Mouse (Mus musculus) intestine, embryonic 14.5 days (tissue): ENCODE data around the gene Mcm9. TPM values are rescaled to one million over a fixed set of nuclear protein-coding genes. Genes with fewer than 3 reads are reported as not detected.
"Not testable (repeated sequence)": the region's sequence is repeated elsewhere in the genome, so short reads cannot be mapped to it uniquely, and the experiment has no call there.

Source experiments
- ATAC-seq: fragments of 200-750 bp; cut with Nextera tagmentation; replicated peaks from 2 replicates; pipeline ENCODE4 v1.8.0; 2017; ENCODE audit warnings: low read depth, moderate number of reproducible peaks, moderate TSS enrichment, moderate library complexity; ENCODE audit not compliant: low FRiP score, low TSS enrichment
- DNase-seq: peaks from one replicate; pipeline ENCODE4 v3.0.0-alpha.2; 2018; ENCODE audit warnings: low spot score
- H3K27ac ChIP-seq: fragments of 300-500 bp; sonication (generic); 2 replicates; pipeline ENCODE4 v1.5.1; 2014; ENCODE audit warnings: low read depth, mild to moderate bottlenecking, control low read depth
- H3K27me3 ChIP-seq: fragments of 300-500 bp; sonication (generic); replicated peaks from 2 replicates; pipeline ENCODE4 v1.6.1; 2014; ENCODE audit warnings: low read length, control low read depth; ENCODE audit not compliant: control insufficient read depth, insufficient read depth
- H3K36me3 ChIP-seq: fragments of 300-500 bp; sonication (generic); 2 replicates; pipeline ENCODE4 v1.6.1; 2014; ENCODE audit warnings: low read length, control low read depth; ENCODE audit not compliant: control insufficient read depth, insufficient read depth
- H3K4me1 ChIP-seq: fragments of 300-500 bp; sonication (generic); replicated peaks from 2 replicates; pipeline ENCODE4 v1.6.1; 2014; ENCODE audit warnings: low read length, control low read depth, mixed read lengths; ENCODE audit not compliant: control insufficient read depth, insufficient read depth
- H3K4me2 ChIP-seq: fragments of 300-500 bp; sonication (generic); 2 replicates; pipeline ENCODE4 v1.6.1; 2014; ENCODE audit warnings: low read length
- H3K4me3 ChIP-seq: fragments of 300-500 bp; sonication (generic); 2 replicates; pipeline ENCODE4 v1.5.1; 2014; ENCODE audit warnings: low read depth, low read length, control low read depth, mixed read lengths
- H3K9ac ChIP-seq: fragments of 300-500 bp; sonication (generic); 2 replicates; pipeline ENCODE4 v1.6.1; 2014; ENCODE audit warnings: mild to moderate bottlenecking, low read length
- H3K9me3 ChIP-seq: fragments of 300-500 bp; sonication (generic); 2 replicates; pipeline ENCODE4 v1.6.1; 2016; ENCODE audit warnings: low read length, control low read depth; ENCODE audit not compliant: control insufficient read depth
- WGBS: fragments of 180-500 bp; shearing (Covaris S2); extraction: QIAGEN DNeasy Blood & Tissue Kit; methylation state at CpG from one replicate; pipeline ENCODE4 v1.1.7; 2014; 5-methylcytosine and 5-hydroxymethylcytosine counted together
- polyA plus RNA-seq: library from polyadenylated mRNA; unstranded; fragments of >200 nt; fragmentation: Nextera tagmentation; extraction: Ambion mirVana; gene quantifications from 2 replicates; pipeline ENCODE4 v1.2.1, GENCODE M21; 2014

Gene Mcm9
- polyA plus RNA-seq, result 13.9 and 14.1 TPM in 2 replicates

DNA sequence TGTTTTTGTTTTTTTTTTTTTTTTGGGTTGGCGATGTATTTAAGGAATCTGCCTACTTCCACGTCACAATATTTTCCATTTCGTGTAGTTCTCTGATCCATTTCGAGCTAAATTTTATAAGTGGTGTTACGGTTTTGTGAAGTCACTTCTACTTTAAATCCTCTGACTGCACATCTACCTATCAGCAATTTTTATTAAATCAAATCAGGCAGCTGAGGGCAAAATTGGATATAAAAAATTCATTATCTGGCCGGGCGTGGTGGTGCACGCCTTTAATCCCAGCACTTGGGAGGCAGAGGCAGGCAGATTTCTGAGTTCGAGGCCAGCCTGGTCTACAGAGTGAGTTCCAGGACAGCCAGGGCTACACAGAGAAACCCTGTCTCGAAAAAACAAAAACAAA, at the start of gene Mcm9:
Gene Mcm9 (minus strand): TSS at position 101 of the 400 bp plus-strand sequence.
- not testable (repeated sequence) for ATAC-seq, H3K9me3 ChIP-seq, H3K36me3 ChIP-seq, H3K27me3 ChIP-seq, DNase-seq, H3K4me1 ChIP-seq
- Histone ChIP-seq H3K4me2 (peak within 1 kb of the TSS; percentile 56), H3K27ac (peak within 1 kb of the TSS; percentile 96), H3K9ac (peak within 1 kb of the TSS; percentile 88), H3K4me3 (peak within 1 kb of the TSS; percentile 79)
- WGBS, result 55% methylated on average over 10 of the region's 10 CpGs

DNA sequence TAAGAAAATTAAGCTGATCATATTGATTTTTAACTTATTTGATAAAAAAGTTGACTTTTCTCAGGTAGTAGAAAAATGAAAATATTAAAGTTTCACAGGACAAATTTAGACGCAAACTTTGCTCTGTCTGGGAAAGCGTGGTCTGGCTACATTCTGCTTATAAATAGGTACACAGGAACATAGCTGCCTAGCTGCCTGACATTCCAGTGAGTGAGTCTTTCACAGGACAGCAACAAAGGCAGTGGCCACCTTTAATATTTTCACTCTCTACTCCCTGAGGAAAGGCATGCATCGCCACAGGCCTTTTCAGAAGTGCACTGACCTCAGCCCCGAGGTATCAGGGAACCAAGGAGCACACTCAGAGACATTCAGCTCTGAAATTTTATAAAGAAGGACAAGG, 31.5 kb upstream of the Mcm9 start:
- ATAC-seq (no peak), DNase-seq (no peak)
- Histone ChIP-seq H3K4me1 (no peaks in the 10 kb centered on the region), H3K9ac (no peak overlapping the region), H3K27me3 (no peaks in the 10 kb centered on the region), H3K9me3 (no peaks in the 10 kb centered on the region), H3K4me2 (no peak overlapping the region), H3K36me3 (no peaks in the 10 kb centered on the region), H3K4me3 (no peak overlapping the region), H3K27ac (no peak overlapping the region)
- 78% methylated on average over 4 of the region's 4 CpGs for WGBS

DNA sequence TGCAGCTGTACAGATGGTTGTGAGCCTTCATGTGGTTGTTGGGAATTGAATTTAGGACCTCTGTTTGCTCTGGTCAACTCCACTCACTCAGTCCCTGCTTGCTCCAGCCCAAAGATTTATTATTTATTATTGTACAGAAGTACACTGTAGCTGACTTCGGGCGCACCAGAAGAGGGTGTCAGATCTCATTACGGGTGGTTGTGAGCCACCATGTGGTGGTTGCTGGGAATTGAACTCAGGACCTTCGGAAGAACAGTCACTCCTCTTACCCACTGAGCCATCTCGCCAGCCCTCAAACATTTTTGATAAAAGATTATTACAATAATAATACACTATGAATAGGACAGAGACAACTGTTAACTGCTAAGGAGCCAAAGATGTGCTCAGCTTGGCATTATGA, 24.0 kb upstream of the Mcm9 start:
- not testable (repeated sequence) for H3K4me2 ChIP-seq, H3K27me3 ChIP-seq, H3K36me3 ChIP-seq, H3K9me3 ChIP-seq, H3K4me3 ChIP-seq, H3K4me1 ChIP-seq, DNase-seq, H3K27ac ChIP-seq, H3K9ac ChIP-seq, ATAC-seq
- 77% methylated on average over 5 of the region's 5 CpGs for WGBS

DNA sequence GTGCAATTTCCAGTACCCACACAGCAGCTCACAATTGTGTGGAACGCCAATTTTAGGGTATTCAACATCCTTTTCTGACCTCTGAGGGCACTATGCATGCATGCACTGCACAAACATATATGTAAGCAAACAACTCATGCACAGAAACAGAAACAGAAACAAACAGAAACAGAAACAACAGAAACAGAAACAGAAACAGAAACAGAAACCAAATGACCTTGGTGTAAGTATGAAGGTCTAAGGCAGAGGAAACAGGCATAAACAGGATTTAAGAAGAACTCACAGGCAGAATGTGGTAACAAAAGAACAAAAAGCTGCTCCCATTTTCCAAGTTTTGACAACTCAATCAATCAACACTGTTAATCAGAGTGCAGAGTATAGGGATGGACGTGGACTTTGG, 20.4 kb upstream of the Mcm9 start:
- Histone ChIP-seq H3K4me1 (no peaks in the 10 kb centered on the region), H3K4me2 (no peak overlapping the region), H3K4me3 (no peak overlapping the region), H3K9ac (no peak overlapping the region), H3K27me3 (no peaks in the 10 kb centered on the region), H3K36me3 (no peaks in the 10 kb centered on the region), H3K27ac (no peak overlapping the region), H3K9me3 (no peaks in the 10 kb centered on the region)
- no peak for DNase-seq
- no peak for ATAC-seq
- 83% methylated on average over 2 of the region's 2 CpGs for WGBS

DNA sequence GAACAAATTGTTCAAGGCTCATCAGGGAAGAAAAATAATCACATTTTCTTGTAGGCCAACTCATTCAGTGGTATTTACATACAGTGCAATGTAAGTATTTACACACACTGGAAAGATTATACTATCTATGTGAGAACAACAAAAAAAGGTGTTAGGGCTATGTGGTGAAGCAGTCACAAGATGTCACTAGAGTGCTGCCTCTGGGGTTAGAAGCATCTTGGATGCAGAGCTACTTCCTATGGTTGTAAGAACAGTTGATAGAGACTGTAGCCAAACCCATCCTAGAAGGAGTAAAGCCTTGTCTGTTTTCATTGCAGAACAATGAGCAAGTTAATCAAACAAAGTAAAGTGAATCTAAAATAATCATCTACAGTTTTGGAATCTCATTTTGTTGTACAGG, 11.3 kb upstream of the Mcm9 start:
- Histone ChIP-seq H3K27me3 (no peaks in the 10 kb centered on the region), H3K9ac (no peak overlapping the region), H3K36me3 (no peaks in the 10 kb centered on the region), H3K4me3 (no peak overlapping the region), H3K4me1 (no peaks in the 10 kb centered on the region), H3K4me2 (no peak overlapping the region), H3K27ac (no peak overlapping the region), H3K9me3 (no peaks in the 10 kb centered on the region)
- DNase-seq (no peak), ATAC-seq (no peak)

DNA sequence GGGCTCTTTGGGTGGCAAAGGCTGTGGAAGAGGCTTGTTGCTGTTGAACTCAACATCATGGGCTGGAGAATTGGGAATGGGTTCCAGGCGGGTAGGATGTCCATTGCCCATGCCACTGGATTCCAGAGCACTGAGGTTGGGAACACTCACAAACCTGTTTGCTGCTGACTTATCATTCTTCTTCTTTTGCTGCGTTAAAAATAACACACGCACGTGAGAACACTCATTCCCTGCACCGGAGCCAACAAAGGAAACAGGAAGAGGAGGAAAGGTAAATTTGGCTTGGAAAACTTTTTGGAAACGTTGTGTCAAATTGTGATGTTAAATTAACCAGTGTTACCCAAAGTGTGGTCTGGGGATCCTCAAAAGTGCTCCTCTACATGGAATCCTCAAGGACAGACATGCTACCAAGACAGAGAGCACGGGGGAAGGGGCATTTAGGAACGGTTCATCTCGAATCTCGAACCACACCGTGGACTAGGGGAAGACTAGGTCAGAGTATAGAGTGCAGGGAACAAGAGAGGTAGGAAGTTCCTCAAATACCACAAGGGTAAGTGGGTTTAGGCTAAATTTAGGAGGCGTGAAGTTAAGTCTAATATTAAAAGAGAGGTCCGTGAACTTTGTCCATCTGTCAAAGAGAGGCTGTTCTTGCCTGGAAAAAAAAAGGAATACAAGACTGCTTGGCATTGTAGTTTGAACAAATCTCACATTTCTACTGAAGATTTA, 5.2 kb upstream of the Mcm9 start:
- H3K9me3 ChIP-seq, result no peaks in the 10 kb centered on the region
- WGBS, result 73% methylated on average over 13 of the region's 13 CpGs
- H3K27me3 ChIP-seq, result no peaks in the 10 kb centered on the region
- ATAC-seq, result no peak
- H3K4me2 ChIP-seq, result no peak overlapping the region
- no peak for DNase-seq
- H3K9ac ChIP-seq, result no peak overlapping the region
- H3K4me3 ChIP-seq, result no peak overlapping the region
- no peaks in the 10 kb centered on the region for H3K4me1 ChIP-seq
- no peak overlapping the region for H3K27ac ChIP-seq
- H3K36me3 ChIP-seq, result no peaks in the 10 kb centered on the region

DNA sequence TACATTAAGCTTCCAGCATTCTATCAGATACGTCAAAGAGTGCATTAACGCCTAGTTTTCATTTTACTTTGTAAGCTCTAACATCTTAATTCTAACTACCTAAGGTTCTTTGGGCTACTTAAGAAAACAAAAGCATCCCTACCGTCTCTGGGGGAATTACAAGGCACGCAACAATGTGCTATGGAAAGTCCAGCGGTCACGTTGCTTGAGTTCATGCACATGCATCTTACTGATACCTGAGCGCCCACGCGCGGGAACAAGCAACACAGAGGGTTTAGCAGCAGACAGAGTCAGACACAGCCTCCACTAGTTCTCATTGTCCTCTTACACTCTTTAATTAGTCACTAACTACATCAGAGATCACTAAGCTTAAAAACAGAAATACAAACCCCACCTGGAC, 3.9 kb upstream of the Mcm9 start:
- ATAC-seq (no peak), DNase-seq (no peak)
- Histone ChIP-seq H3K9ac (no peak overlapping the region), H3K9me3 (no peaks in the 10 kb centered on the region), H3K4me1 (no peaks in the 10 kb centered on the region), H3K27ac (no peak overlapping the region), H3K36me3 (no peaks in the 10 kb centered on the region), H3K4me2 (no peak overlapping the region), H3K4me3 (no peak overlapping the region), H3K27me3 (no peaks in the 10 kb centered on the region)
- WGBS, result 85% methylated on average over 10 of the region's 10 CpGs

DNA sequence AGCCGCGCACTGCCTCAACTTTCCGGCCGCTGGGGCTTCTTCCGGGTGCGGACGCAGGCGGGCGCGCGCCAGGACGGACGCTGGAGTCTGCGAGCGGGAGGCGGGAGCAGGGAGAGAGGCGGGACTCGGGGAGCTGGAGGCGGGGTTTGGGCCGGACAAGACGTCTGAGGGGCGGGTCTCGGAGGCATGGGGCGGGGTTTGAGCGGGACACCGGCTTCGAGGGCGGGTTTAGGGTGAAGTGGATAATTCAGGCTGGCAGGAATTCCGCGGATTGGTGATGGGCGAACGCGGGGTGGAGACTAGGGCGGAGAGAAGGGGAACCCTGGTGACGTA, 355 bp downstream of the Mcm9 start:
- peak overlapping the region; percentile 88 for H3K9ac ChIP-seq
- H3K36me3 ChIP-seq, result peaks cover 10% of the 10 kb centered on the region
- peak overlapping the region; percentile 56 for H3K4me2 ChIP-seq
- no peaks in the 10 kb centered on the region for H3K27me3 ChIP-seq
- WGBS, result under 1% methylated on average over 35 of the region's 35 CpGs
- H3K9me3 ChIP-seq, result no peaks in the 10 kb centered on the region
- ATAC-seq (peak; percentile 96), DNase-seq (peak; percentile 98)
- peaks cover 5% of the 10 kb centered on the region; the same call in 1 of the 2 replicates for H3K4me1 ChIP-seq
- peak overlapping the region; percentile 79 for H3K4me3 ChIP-seq
- H3K27ac ChIP-seq, result peak overlapping the region; percentile 96

DNA sequence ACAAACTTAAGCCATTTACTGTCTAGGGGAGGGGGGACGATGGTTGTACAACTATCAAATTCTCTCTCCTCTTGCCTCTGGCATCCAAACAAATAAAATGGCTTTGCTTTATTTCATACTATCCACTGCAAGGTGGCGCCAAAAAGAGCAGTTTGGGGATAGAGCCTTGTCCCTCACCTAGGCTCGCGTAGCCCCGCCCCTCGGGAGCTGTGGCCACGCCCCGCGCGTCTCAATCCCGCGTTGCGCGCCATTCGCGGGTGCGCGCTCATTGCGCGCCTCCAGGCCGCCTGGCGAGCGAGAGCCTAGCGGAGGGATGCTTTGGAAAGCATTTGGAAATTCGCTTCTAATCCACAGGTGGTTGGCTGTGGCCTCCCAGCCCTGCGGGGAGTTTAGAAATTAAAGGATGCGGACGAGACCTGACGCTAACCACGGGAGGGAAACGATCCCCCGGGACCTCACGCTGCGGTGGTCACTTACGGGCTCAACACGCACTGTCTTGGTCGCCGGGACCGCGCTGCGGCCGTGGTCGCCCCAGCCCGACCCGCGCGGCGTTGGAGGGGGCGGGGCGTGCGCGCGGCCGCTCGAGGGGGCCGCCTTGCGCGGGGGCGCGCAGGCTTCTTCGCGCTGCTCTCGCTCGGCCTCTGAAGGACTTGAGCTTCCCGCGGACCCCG, 857 bp downstream of the Mcm9 start:
- Histone ChIP-seq H3K4me2 (peak overlapping the region; percentile 56), H3K9me3 (no peaks in the 10 kb centered on the region), H3K36me3 (peaks cover 11% of the 10 kb centered on the region), H3K4me3 (peak overlapping the region; percentile 79), H3K27ac (peak overlapping the region; percentile 96), H3K9ac (peak overlapping the region; percentile 88), H3K27me3 (no peaks in the 10 kb centered on the region), H3K4me1 (peaks cover 5% of the 10 kb centered on the region; the same call in 1 of the 2 replicates)
- ATAC-seq (peak; percentile 82), DNase-seq (peak; percentile 94)
- WGBS, result under 1% methylated on average over 66 of the region's 67 CpGs
